Comparison of ENCODE assay signal across 28 mouse cellular contexts in genomic region chr11:4205097-4205655, GRCm38 (mm10). TPM values are rescaled to one million over a fixed set of nuclear protein-coding genes. Genes with fewer than 3 reads are reported as not detected.
DNase-seq lines count a peak whose midpoint lies in the region; ATAC-seq and TF ChIP-seq lines count a peak whose summit lies in the region.
"Had no signal": no experiment of that assay in that cellular context is flagged by ENCODE, and none has a peak within 500 bp of the region (broad histone marks: within the 10 kb centered on the region; RNA-seq: fewer than 3 reads in every experiment).

No protein-coding gene starts in this region.

- H3K27me3 ChIP-seq in kidney, adult 2 months (replicated peaks; ENCODE audit: control insufficient read depth, insufficient read depth, low read length), result no peaks in the 10 kb centered on the region
- H3K27me3 ChIP-seq in lung, embryonic 16.5 days (ENCODE audit: control insufficient read depth, insufficient read depth, low read depth, low read length), result no peaks in the 10 kb centered on the region
- H3K27me3 ChIP-seq: heart, embryonic 15.5 days; hindbrain, embryonic 12.5 days; limb, embryonic 15.5 days; liver, embryonic 13.5 days; midbrain, embryonic 12.5 days had no signal

- no peak overlapping the region for H3K4me3 ChIP-seq in kidney, adult 2 months (ENCODE audit: insufficient read depth, low read depth, low read length)
- no peak overlapping the region for H3K4me3 ChIP-seq in lung, embryonic 16.5 days (ENCODE audit: low read length)
- no peak overlapping the region for H3K4me3 ChIP-seq in left cerebral cortex, adult 2 months
- H3K4me3 ChIP-seq: heart, embryonic 10.5 days; heart, embryonic 15.5 days; hindbrain, embryonic 12.5 days; limb, embryonic 10.5 days; limb, embryonic 15.5 days; liver, embryonic 13.5 days; megakaryocyte, embryonic 14.5 days; midbrain, embryonic 12.5 days had no signal

- WGBS in kidney, adult 2 months, result 50% methylated on average over 5 of the region's 5 CpGs
- 67% methylated on average over 5 of the region's 5 CpGs for WGBS in lung, embryonic 16.5 days

- H3K9me3 ChIP-seq in lung, embryonic 16.5 days (ENCODE audit: control insufficient read depth, low read length), result no peaks in the 10 kb centered on the region
- H3K9me3 ChIP-seq: heart, embryonic 10.5 days; heart, embryonic 15.5 days; hindbrain, embryonic 12.5 days; limb, embryonic 10.5 days; limb, embryonic 15.5 days; liver, embryonic 13.5 days; megakaryocyte, embryonic 14.5 days; midbrain, embryonic 12.5 days had no signal

- TF ChIP-seq POLR2A in kidney, adult 2 months (IDR thresholded peaks at IDR 0.05; ENCODE audit: low read depth, low read length), result no peak

- H3K36me3 ChIP-seq in kidney, adult 2 months (ENCODE audit: control insufficient read depth, insufficient read depth, low read length), result no peaks in the 10 kb centered on the region
- peaks cover 8% of the 10 kb centered on the region; the same call in 1 of the 2 replicates for H3K36me3 ChIP-seq in lung, embryonic 16.5 days (ENCODE audit: control insufficient read depth, insufficient read depth, low read length)

- intact Hi-C loops in left cerebral cortex, adult 2 months (cut with DNase I), result no loop called here

- H3K4me1 ChIP-seq in kidney, adult 2 months (ENCODE audit: control insufficient read depth, insufficient read depth, low read length), result peaks cover 21% of the 10 kb centered on the region
- H3K4me1 ChIP-seq in lung, embryonic 16.5 days (replicated peaks; ENCODE audit: control insufficient read depth, insufficient read depth, low read length), result peaks cover 16% of the 10 kb centered on the region; the same call in 1 of the 2 replicates
- H3K4me1 ChIP-seq: hindbrain, embryonic 12.5 days; limb, embryonic 10.5 days; midbrain, embryonic 12.5 days had no signal

- H3K27ac ChIP-seq in kidney, adult 2 months (ENCODE audit: insufficient read depth, low read depth, low read length), result peak overlapping the region; percentile 7; the same call in 1 of the 2 replicates
- H3K27ac ChIP-seq in lung, embryonic 16.5 days (ENCODE audit: low read length), result peak overlapping the region; percentile 56
- H3K27ac ChIP-seq in left cerebral cortex, adult 2 months, result no peak overlapping the region
- H3K27ac ChIP-seq: heart, embryonic 10.5 days; heart, embryonic 15.5 days; hindbrain, embryonic 12.5 days; hindbrain, postnatal 0 days; limb, embryonic 10.5 days; limb, embryonic 15.5 days; liver, embryonic 13.5 days; midbrain, embryonic 12.5 days had no signal

- no peak for TF ChIP-seq CTCF in kidney, adult 2 months (conservative IDR thresholded peaks at IDR 0.05; ENCODE audit: insufficient read depth, insufficient read length, low read depth, low read length)
- TF ChIP-seq CTCF in left cerebral cortex, adult 2 months (IDR thresholded peaks at IDR 0.05), result no peak

- H3K4me2 ChIP-seq in lung, embryonic 16.5 days (ENCODE audit: low read depth, low read length), result no peak overlapping the region
- H3K4me2 ChIP-seq: heart, embryonic 15.5 days; hindbrain, embryonic 12.5 days; limb, embryonic 15.5 days; liver, embryonic 13.5 days; lung, embryonic 14.5 days; midbrain, embryonic 12.5 days had no signal

- no peak overlapping the region for H3K9ac ChIP-seq in lung, embryonic 16.5 days (ENCODE audit: low read length)
- H3K9ac ChIP-seq: heart, embryonic 15.5 days; hindbrain, embryonic 12.5 days; limb, embryonic 15.5 days; liver, embryonic 13.5 days; lung, embryonic 14.5 days; midbrain, embryonic 12.5 days had no signal

- peak; percentile 53; the same call in 1 of the 2 replicates for ATAC-seq in lung, embryonic 16.5 days (ENCODE audit: low read depth)
- ATAC-seq: forebrain, embryonic 14.5 days; hindbrain, postnatal 0 days; intestine, postnatal 0 days had no signal

- no peak for DNase-seq in kidney, adult 2 months
- DNase-seq in kidney, adult 11 months, result no peak
- peak; percentile 35 for DNase-seq in induced T-regulatory cell, adult 2 months (ENCODE audit: low read depth)
- peak; percentile 75 for DNase-seq in lung, postnatal 36 days
- DNase-seq in right cerebral cortex, postnatal 36 days (ENCODE audit: low spot score in 2 of 2), result no peak
- DNase-seq in left cerebral cortex, adult 2 months (ENCODE audit: extremely low spot score in 1 of 2, low spot score in 2 of 2), result no peak
- DNase-seq: adrenal gland, postnatal 10 days; cerebellum, adult 9-10 months; cerebellum, postnatal 36 days; heart, postnatal 36 days; kidney, postnatal 4 days; liver, embryonic 13.5 days; lung, embryonic 14.5 days; thymus, postnatal 36 days had no signal

RNA-seq across cellular contexts. Expression of gene Castor1, which starts 12.8 kb away (rescaled TPM):
- polyA plus RNA-seq in kidney, adult 2 months (2012; rRNA removed), result 15.8 and 16.3 TPM in 2 replicates
- 6.5 and 9.1 TPM in 2 replicates for polyA plus RNA-seq in lung, embryonic 16.5 days (2015; fragmentation: Nextera tagmentation; extraction: Ambion mirVana)
- 1 to 10 TPM; 3.9 to 4.2 TPM for total RNA-seq in left cerebral cortex, adult 2 months (2021)

RNA-seq across cellular contexts. Expression of gene Tbc1d10a, which starts 18.6 kb away (rescaled TPM):
- 91.4 and 115 TPM in 2 replicates for polyA plus RNA-seq in kidney, adult 2 months (2012; rRNA removed)
- polyA plus RNA-seq in lung, embryonic 16.5 days (2015; fragmentation: Nextera tagmentation; extraction: Ambion mirVana), result 30.5 and 34.3 TPM in 2 replicates
- 10 to 100 TPM; 35.3 to 36.6 TPM for total RNA-seq in left cerebral cortex, adult 2 months (2021)

RNA-seq across cellular contexts. Expression of gene Osm, which starts 31.0 kb away (rescaled TPM):
- polyA plus RNA-seq in kidney, adult 2 months (2012; rRNA removed), result 0.07 and 0.20 TPM in 2 replicates
- 0.25 and 0.28 TPM in 2 replicates for polyA plus RNA-seq in lung, embryonic 16.5 days (2015; fragmentation: Nextera tagmentation; extraction: Ambion mirVana)
- total RNA-seq in left cerebral cortex, adult 2 months (2021), result not detected
- total RNA-seq: gastrocnemius, adult 18-20 months; heart, postnatal 36 days; hindbrain, postnatal 0 days had no signal
- polyA plus RNA-seq: embryonic facial prominence, embryonic 11.5 days; hindbrain, embryonic 12.5 days; kidney, embryonic 16.5 days; limb, embryonic 10.5 days; lung, embryonic 14.5 days; midbrain, embryonic 12.5 days had no signal

RNA-seq across cellular contexts. Expression of gene Sf3a1, which starts 45.0 kb away (rescaled TPM):
- 21.0 and 21.1 TPM in 2 replicates for polyA plus RNA-seq in kidney, adult 2 months (2012; rRNA removed)
- 42.1 and 48.9 TPM in 2 replicates for polyA plus RNA-seq in lung, embryonic 16.5 days (2015; fragmentation: Nextera tagmentation; extraction: Ambion mirVana)
- total RNA-seq in left cerebral cortex, adult 2 months (2021), result 10 to 100 TPM; 63.8 to 67.4 TPM

RNA-seq across cellular contexts. Expression of gene Ccdc157, which starts 45.1 kb away (rescaled TPM):
- polyA plus RNA-seq in kidney, adult 2 months (2012; rRNA removed), result 9.6 and 12.1 TPM in 2 replicates
- polyA plus RNA-seq in lung, embryonic 16.5 days (2015; fragmentation: Nextera tagmentation; extraction: Ambion mirVana), result 9.2 and 11.4 TPM in 2 replicates
- 10 to 100 TPM; 16.4 to 17.9 TPM for total RNA-seq in left cerebral cortex, adult 2 months (2021)

Comparison
In these comparisons a context has a peak if more than half of its experiments do, and no peak if none do; other contexts are left out.
1. DNase-seq: peak in induced T-regulatory cell, adult 2 months (single experiment) and lung, postnatal 36 days (single experiment); none in kidney, adult 2 months (single experiment), kidney, adult 11 months (single experiment), right cerebral cortex, postnatal 36 days (0 of 2) and left cerebral cortex, adult 2 months (0 of 2).